Mouse (Mus musculus): ENCODE measurements around the gene Cd24a. TPM values are rescaled to one million over a fixed set of nuclear protein-coding genes. Genes with fewer than 3 reads are reported as not detected.

Gene Cd24a
- total and polyA plus RNA-seq, 3 experiments: 5.0 to 36.4 (median 19.7) TPM

GRCm38 (mm10) chr10:43605901-43606300 is 27.8 kb downstream of the Cd24a start:
- 76% methylated on average over 7 of the region's 7 CpGs for WGBS
- TF ChIP-seq CTCF (IDR thresholded peaks at IDR 0.05) (no peak), EP300 (IDR thresholded peaks at IDR 0.05; ENCODE audit: insufficient read depth, low read depth, low read length) (no peak), POLR2A (IDR thresholded peaks at IDR 0.05; ENCODE audit: insufficient read depth, low read depth, low read length) (no peak)

GRCm38 (mm10) chr10:43609507-43609906 is 31.4 kb downstream of the Cd24a start:
- H3K27ac ChIP-seq: no peak overlapping the region
- H3K4me1 ChIP-seq (ENCODE audit: control insufficient read depth, insufficient read depth, low read length): no peaks in the 10 kb centered on the region
- no peak overlapping the region for H3K4me3 ChIP-seq
- H3K79me2 ChIP-seq (replicated peaks; ENCODE audit: control insufficient read depth, insufficient read depth, low read length): no peaks in the 10 kb centered on the region
- DNase-seq: no peak
- intact Hi-C loops (cut with DNase I): no loop called here
- no peaks in the 10 kb centered on the region for H3K36me3 ChIP-seq (ENCODE audit: control insufficient read depth, insufficient read depth, low read length)
- 49% methylated on average over 5 of the region's 5 CpGs for WGBS
- TF ChIP-seq EP300 (IDR thresholded peaks at IDR 0.05; ENCODE audit: insufficient read depth, low read depth, low read length) (no peak), CTCF (IDR thresholded peaks at IDR 0.05) (no peak), POLR2A (IDR thresholded peaks at IDR 0.05; ENCODE audit: insufficient read depth, low read depth, low read length) (no peak)
- H3K27me3 ChIP-seq (ENCODE audit: control insufficient read depth, insufficient read depth, low read length): no peaks in the 10 kb centered on the region
- H3K9ac ChIP-seq (ENCODE audit: low read depth, low read length): no peak overlapping the region

More at GRCm38 (mm10) chr10:43605901-43606300, 27.8 kb downstream of the Cd24a start:
- H3K4me1 ChIP-seq (ENCODE audit: control insufficient read depth, insufficient read depth, low read length): no peaks in the 10 kb centered on the region
- H3K36me3 ChIP-seq (ENCODE audit: control insufficient read depth, insufficient read depth, low read length): no peaks in the 10 kb centered on the region
- no peak overlapping the region for H3K4me3 ChIP-seq
- no peak for DNase-seq
- H3K27me3 ChIP-seq (ENCODE audit: control insufficient read depth, insufficient read depth, low read length): no peaks in the 10 kb centered on the region
- no peak overlapping the region for H3K27ac ChIP-seq
- H3K79me2 ChIP-seq (replicated peaks; ENCODE audit: control insufficient read depth, insufficient read depth, low read length): no peaks in the 10 kb centered on the region
- intact Hi-C loops (cut with DNase I): no loop called here
- no peak overlapping the region for H3K9ac ChIP-seq (ENCODE audit: low read depth, low read length)

DNA sequence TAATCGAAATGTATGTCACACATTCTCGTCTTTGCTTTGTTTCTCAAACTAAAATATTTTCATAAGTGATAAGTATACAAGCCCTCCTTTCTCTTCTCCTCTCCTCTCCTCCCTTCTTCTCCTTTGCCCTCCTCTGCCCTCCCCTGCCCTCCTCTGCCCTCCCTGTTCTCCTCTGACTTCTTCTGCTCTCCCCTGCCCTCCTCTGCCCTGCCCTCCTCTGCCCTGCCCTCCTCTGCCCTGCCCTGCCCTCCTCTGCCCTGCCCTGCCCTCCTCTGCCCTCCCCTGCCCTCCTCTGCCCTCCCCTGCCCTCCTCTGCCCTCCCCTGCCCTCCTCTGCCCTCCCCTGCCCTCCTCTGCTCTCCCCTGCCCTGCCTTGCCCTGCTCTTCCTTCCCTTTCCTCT is 31.9 kb downstream of the Cd24a start:
- 46% methylated on average over 2 of the region's 2 CpGs for WGBS
- Histone ChIP-seq H3K27me3 (ENCODE audit: control insufficient read depth, insufficient read depth, low read length) (no peaks in the 10 kb centered on the region), H3K36me3 (ENCODE audit: control insufficient read depth, insufficient read depth, low read length) (no peaks in the 10 kb centered on the region), H3K27ac (no peak overlapping the region), H3K9ac (ENCODE audit: low read depth, low read length) (no peak overlapping the region), H3K4me1 (ENCODE audit: control insufficient read depth, insufficient read depth, low read length) (no peaks in the 10 kb centered on the region), H3K79me2 (replicated peaks; ENCODE audit: control insufficient read depth, insufficient read depth, low read length) (no peaks in the 10 kb centered on the region), H3K4me3 (no peak overlapping the region)
- no peak for TF ChIP-seq POLR2A (IDR thresholded peaks at IDR 0.05; ENCODE audit: insufficient read depth, low read depth, low read length)
- intact Hi-C loops (cut with DNase I): no loop called here
- no peak for DNase-seq

- Histone ChIP-seq H3K27ac (no peak overlapping the region), H3K27me3 (ENCODE audit: control insufficient read depth, insufficient read depth, low read length) (no peaks in the 10 kb centered on the region), H3K79me2 (replicated peaks; ENCODE audit: control insufficient read depth, insufficient read depth, low read length) (no peaks in the 10 kb centered on the region), H3K4me1 (ENCODE audit: control insufficient read depth, insufficient read depth, low read length) (no peaks in the 10 kb centered on the region), H3K9ac (ENCODE audit: low read depth, low read length) (no peak overlapping the region), H3K36me3 (ENCODE audit: control insufficient read depth, insufficient read depth, low read length) (no peaks in the 10 kb centered on the region), H3K4me3 (no peak overlapping the region)
- DNase-seq: no peak
- TF ChIP-seq EP300 (IDR thresholded peaks at IDR 0.05; ENCODE audit: insufficient read depth, low read depth, low read length) (no peak), CTCF (IDR thresholded peaks at IDR 0.05) (no peak), POLR2A (IDR thresholded peaks at IDR 0.05; ENCODE audit: insufficient read depth, low read depth, low read length) (no peak)
- intact Hi-C loops (cut with DNase I): no loop called here
Measured at GRCm38 (mm10) chr10:43611081-43611480, 33.0 kb downstream of the Cd24a start.

GRCm38 (mm10) chr10:43619059-43619531 is 41.0 kb downstream of the Cd24a start:
- 33% methylated on average over 6 of the region's 6 CpGs for WGBS
- Histone ChIP-seq H3K4me1 (ENCODE audit: control insufficient read depth, insufficient read depth, low read length) (no peaks in the 10 kb centered on the region), H3K79me2 (replicated peaks; ENCODE audit: control insufficient read depth, insufficient read depth, low read length) (no peaks in the 10 kb centered on the region), H3K9ac (ENCODE audit: low read depth, low read length) (no peak overlapping the region), H3K27me3 (ENCODE audit: control insufficient read depth, insufficient read depth, low read length) (no peaks in the 10 kb centered on the region), H3K4me3 (no peak overlapping the region), H3K27ac (no peak overlapping the region), H3K36me3 (ENCODE audit: control insufficient read depth, insufficient read depth, low read length) (no peaks in the 10 kb centered on the region)
- DNase-seq: no peak
- TF ChIP-seq EP300 (IDR thresholded peaks at IDR 0.05; ENCODE audit: insufficient read depth, low read depth, low read length) (no peak), CTCF (IDR thresholded peaks at IDR 0.05) (no peak), POLR2A (IDR thresholded peaks at IDR 0.05; ENCODE audit: insufficient read depth, low read depth, low read length) (no peak)
- intact Hi-C loops (cut with DNase I): no loop called here

DNA sequence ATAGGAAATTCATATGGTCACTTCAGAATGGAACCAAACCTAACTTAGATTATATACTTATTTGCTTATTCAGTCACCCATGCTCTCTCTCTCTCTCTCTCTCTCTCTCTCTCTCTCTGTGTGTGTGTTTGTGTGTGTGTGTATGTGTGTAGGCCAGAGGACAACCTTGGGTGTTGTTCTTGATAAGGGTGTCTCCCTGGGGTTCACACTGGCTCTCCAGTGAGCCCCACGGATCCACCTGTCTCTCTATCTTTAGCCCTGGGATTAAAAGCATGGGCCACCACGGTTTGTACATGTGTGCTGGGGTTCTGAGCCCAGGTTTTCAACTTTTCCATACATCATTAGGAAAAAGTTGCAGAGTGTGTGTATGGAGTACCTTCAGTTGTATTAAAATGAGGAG is 41.9 kb downstream of the Cd24a start:
- TF ChIP-seq CTCF (IDR thresholded peaks at IDR 0.05) (no peak), POLR2A (IDR thresholded peaks at IDR 0.05; ENCODE audit: insufficient read depth, low read depth, low read length) (no peak), EP300 (IDR thresholded peaks at IDR 0.05; ENCODE audit: insufficient read depth, low read depth, low read length) (no peak)
- H3K27me3 ChIP-seq (ENCODE audit: control insufficient read depth, insufficient read depth, low read length): no peaks in the 10 kb centered on the region
- no peaks in the 10 kb centered on the region for H3K79me2 ChIP-seq (replicated peaks; ENCODE audit: control insufficient read depth, insufficient read depth, low read length)
- H3K36me3 ChIP-seq (ENCODE audit: control insufficient read depth, insufficient read depth, low read length): no peaks in the 10 kb centered on the region
- no peak for DNase-seq
- intact Hi-C loops (cut with DNase I): no loop called here
- no peak overlapping the region for H3K27ac ChIP-seq
- H3K4me1 ChIP-seq (ENCODE audit: control insufficient read depth, insufficient read depth, low read length): no peaks in the 10 kb centered on the region
- no peak overlapping the region for H3K9ac ChIP-seq (ENCODE audit: low read depth, low read length)
- no peak overlapping the region for H3K4me3 ChIP-seq
- whole genome bisulfite sequencing: 76% methylated on average over 2 of the region's 2 CpGs
